Mouse (Mus musculus): Measurements from ENCODE around the gene Gm42791.

Gene Gm42791

DNA sequence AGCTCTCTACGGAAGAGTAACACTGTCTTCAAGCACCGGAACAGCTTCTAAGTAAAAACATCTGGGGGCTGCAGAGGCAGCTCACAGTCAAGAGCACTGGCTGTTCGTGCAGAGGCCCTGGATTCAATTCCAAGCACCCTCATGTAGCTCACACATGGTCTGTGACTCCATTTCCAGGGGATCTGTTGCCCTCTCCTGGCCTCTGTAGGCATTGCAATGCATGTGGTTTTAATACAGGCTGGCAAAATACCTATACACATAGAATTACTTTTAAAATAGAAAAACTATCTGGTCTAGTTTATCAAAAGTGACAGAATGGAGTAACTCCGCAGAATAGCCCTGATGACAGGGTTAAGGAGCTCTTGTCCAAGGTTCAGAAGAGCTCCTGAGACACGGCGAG lies 115.7 kb downstream of the Gm42791 start:
- DNase-seq (ENCODE audit: low spot score) = no peak

- DNase-seq (ENCODE audit: low spot score) = no peak
Observed at GRCm38 (mm10) chr5:148873116-148873515, 121.8 kb downstream of the Gm42791 start.

GRCm38 (mm10) chr5:148869583-148869982 lies 125.4 kb downstream of the Gm42791 start:
- no peak for DNase-seq (ENCODE audit: low spot score)

DNA sequence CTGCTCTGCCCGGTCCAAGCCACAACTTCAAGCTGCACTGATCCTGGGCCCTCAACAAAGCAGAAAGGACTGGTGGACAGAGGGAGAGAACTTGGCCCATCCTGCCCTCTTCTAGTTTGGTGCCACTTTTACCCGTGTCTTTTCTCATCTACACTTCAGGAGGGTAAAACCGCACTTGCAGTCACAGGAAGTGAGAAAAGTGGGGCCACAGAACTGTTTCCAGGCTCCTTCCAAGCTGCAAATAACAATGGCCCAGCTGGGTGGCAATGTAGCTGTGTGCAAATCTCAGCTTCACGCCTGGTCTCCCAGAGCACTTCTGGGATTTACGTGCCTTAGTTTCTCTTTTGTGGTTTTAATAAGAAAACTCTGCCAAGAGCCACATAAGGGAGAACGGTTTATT lies 127.2 kb downstream of the Gm42791 start:
- DNase-seq (ENCODE audit: low spot score) = no peak

DNA sequence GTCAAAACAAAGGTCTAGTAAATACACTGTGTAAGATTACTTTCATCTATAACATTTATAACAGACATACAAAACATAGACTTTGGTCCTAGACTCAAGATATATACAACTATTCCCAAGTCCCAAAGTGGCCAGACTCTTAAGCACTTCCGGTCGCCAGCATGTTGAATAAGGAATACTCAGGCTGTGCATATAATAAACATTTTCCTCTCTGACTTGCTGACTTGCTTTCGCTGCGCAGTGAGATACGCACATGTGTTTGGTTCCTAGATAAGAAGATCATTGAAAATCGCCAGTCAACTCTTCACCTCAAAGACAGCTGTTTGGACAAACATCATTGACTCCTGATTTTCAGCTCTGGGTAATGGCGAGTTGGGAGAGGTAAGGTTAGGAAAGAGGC lies 127.8 kb downstream of the Gm42791 start:
- no peak for DNase-seq (ENCODE audit: low spot score)

GRCm38 (mm10) chr5:148866571-148866970 lies 128.4 kb downstream of the Gm42791 start:
- DNase-seq (ENCODE audit: low spot score) = no peak

GRCm38 (mm10) chr5:148863409-148863808 lies 131.5 kb downstream of the Gm42791 start:
- DNase-seq (ENCODE audit: low spot score) = no peak

- no peak for DNase-seq (ENCODE audit: low spot score)
Observed at GRCm38 (mm10) chr5:148862853-148863252, 132.1 kb downstream of the Gm42791 start.

DNA sequence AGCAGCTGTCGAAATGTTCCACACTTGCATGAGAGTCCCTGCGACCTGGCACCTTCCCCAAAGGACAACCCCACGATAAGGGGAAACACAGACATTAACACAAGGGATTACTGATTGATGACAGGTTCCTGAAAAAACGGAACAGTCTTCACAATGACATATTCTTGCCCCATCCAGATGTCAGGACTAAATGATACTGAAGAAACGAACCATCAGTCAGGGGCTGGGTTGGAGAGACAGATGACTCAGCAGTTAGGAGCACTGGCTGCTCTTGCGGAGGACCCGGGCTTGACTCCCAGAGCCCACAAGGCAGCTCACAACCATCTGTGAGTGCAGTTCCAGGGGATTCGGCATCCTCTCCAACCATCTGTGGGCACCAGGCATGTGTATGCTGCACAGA lies 132.8 kb downstream of the Gm42791 start:
- no peak for DNase-seq (ENCODE audit: low spot score)

DNA sequence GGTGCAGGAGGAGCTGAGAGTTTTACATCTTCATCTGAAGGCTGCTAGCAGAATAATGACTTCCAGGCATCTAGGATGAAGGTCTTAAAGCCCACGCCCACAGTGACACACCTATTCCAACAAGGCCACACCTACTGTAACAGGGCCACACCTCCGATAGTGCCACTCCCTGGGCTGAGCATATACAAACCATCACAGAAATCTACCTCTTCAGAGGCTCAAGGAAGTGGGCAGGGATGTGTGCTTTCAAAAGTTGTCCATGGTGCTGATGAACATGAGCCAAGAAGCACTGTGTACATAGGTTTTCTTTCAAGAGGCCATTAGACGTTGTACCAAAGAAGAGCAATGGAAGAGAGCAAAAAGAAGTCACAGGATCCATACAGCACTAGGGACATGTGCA lies 137.4 kb downstream of the Gm42791 start:
- no peak for DNase-seq (ENCODE audit: low spot score)

DNA sequence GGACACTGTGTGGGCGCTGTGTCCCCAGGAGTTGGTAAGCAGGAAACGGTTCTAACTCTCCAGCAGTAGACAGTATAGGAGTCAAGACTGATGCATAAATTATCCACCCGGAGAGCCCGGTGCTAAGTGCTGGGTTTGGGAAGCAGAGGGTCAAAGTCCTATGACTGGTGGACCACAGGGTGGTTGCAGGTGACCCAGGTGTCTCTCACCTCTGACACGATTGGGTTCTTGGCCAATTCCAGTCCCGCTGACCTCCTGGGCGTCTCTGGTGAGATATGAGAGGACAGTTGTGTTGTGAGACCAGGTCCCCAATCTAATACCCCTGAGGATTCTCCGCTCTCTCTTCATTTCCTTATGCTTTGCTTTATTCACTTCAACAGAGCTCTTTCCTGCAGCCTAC lies 139.9 kb downstream of the Gm42791 start:
- no peak for DNase-seq (ENCODE audit: low spot score)

GRCm38 (mm10) chr5:148854166-148854565 lies 140.8 kb downstream of the Gm42791 start:
- DNase-seq (ENCODE audit: low spot score) = no peak

DNA sequence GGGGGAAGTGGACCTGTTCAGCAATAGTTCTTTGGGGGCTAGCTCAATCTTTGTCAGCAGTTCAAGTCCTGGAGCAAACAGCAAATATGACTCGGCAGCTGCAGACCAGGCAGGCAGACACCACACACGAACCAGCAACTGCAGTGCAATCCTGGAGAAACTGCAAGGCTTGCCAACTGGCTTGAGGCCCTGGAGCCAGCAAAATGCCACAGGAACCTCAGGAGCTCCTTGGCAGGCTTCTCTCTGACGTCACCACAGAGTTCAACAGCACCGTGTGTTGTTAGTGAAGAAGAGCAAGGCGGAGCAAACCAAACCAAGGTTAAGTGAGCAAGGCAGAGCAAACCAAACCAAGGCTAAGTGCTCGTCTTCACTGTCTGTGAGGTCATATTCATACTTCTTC lies 145.4 kb downstream of the Gm42791 start:
- no peak for DNase-seq (ENCODE audit: low spot score)

GRCm38 (mm10) chr5:148847032-148847431 lies 147.9 kb downstream of the Gm42791 start:
- no peak for DNase-seq (ENCODE audit: low spot score)
